Mouse (Mus musculus) hindbrain, embryonic 13.5 days (tissue): ENCODE data around the gene Crb2. TPM values are rescaled to one million over a fixed set of nuclear protein-coding genes. Genes with fewer than 3 reads are reported as not detected.
A peak's percentile ranks its signal among the peaks of the same experiment; 100 is the strongest.

Source experiments
- ATAC-seq: fragments of 200-750 bp; cut with Nextera tagmentation; 2 replicates; pipeline ENCODE4 v1.8.0; 2017; ENCODE audit warnings: moderate TSS enrichment; ENCODE audit not compliant: low FRiP score
- H3K27ac ChIP-seq: fragments of 300-500 bp; sonication (generic); 2 replicates; pipeline ENCODE4 v1.5.1; 2015; ENCODE audit warnings: inconsistent platforms, mild to moderate bottlenecking, moderate library complexity
- H3K27me3 ChIP-seq: fragments of 300-500 bp; sonication (generic); 2 replicates; pipeline ENCODE4 v1.6.1; 2015; ENCODE audit warnings: mild to moderate bottlenecking, inconsistent platforms
- H3K36me3 ChIP-seq: fragments of 300-500 bp; sonication (generic); 2 replicates; pipeline ENCODE4 v1.6.1; 2015; ENCODE audit warnings: mild to moderate bottlenecking, inconsistent platforms
- H3K4me1 ChIP-seq: fragments of 300-500 bp; sonication (generic); replicated peaks from 2 replicates; pipeline ENCODE4 v1.6.1; 2015; ENCODE audit warnings: inconsistent platforms
- H3K4me2 ChIP-seq: fragments of 300-500 bp; sonication (generic); 2 replicates; pipeline ENCODE4 v1.6.1; 2015; ENCODE audit warnings: inconsistent platforms, mild to moderate bottlenecking, moderate library complexity
- H3K4me3 ChIP-seq: fragments of 300-500 bp; sonication (generic); 2 replicates; pipeline ENCODE4 v1.5.1; 2015; ENCODE audit warnings: mild to moderate bottlenecking, inconsistent platforms
- H3K9ac ChIP-seq: fragments of 300-500 bp; sonication (generic); 2 replicates; pipeline ENCODE4 v1.6.1; 2015; ENCODE audit warnings: mild to moderate bottlenecking, inconsistent platforms
- H3K9me3 ChIP-seq: fragments of 300-500 bp; sonication (generic); 2 replicates; pipeline ENCODE4 v1.6.1; 2016; ENCODE audit warnings: inconsistent platforms
- WGBS: fragments of 180-500 bp; shearing (Covaris S2); methylation state at CpG from one replicate; pipeline ENCODE4 v1.1.7; 2015; 5-methylcytosine and 5-hydroxymethylcytosine counted together
- polyA plus RNA-seq: library from polyadenylated mRNA; unstranded; fragments of >200 nt; fragmentation: Nextera tagmentation; extraction: Ambion mirVana; gene quantifications from 2 replicates; pipeline ENCODE4 v1.2.1, GENCODE M21; 2015

Gene Crb2
- polyA plus RNA-seq, 1 experiment from 2014 or later = 7.5 TPM

DNA sequence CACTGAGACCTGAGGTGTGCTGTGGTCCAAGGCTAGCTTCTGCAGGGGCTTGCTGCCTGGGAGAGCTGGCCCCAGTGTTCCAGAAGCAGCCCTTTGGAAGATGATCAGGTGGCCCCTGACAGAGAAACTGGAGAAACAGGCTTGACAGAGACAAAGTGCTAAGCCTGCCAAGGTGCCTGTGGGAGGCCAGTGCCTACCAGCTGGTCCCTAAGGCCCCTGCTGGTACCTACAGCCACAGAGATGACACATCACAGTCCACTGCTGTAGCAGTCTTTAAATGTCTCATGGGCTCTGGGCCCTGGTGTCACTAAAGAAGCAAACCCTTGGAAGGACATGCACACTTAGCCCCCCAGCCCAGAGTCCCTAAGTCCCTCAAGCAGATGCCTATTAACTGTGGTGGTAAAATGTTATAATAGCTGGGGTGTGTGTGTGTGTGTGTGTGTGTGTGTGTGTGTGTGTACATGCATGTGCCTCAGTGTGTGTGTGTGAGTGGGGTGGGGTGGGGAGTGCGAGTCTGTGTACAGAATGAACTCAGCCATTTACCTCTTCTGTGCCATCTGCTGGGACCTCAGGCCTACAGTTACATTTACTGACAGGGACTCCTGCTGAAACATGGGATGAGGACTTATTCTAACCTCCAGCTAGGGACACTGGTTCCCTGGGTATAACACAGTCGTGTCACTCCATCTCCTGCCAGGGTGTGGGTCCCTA lies 19.7 kb upstream of the Crb2 start:
- H3K9ac ChIP-seq = no peak overlapping the region
- no peak overlapping the region for H3K4me3 ChIP-seq
- WGBS = 81% methylated on average over 2 of the region's 2 CpGs
- peaks cover 29% of the 10 kb centered on the region for H3K4me1 ChIP-seq
- H3K27me3 ChIP-seq = peaks cover 4% of the 10 kb centered on the region; the same call in 1 of the 2 replicates
- no peaks in the 10 kb centered on the region for H3K36me3 ChIP-seq
- ATAC-seq = no peak
- H3K9me3 ChIP-seq = no peaks in the 10 kb centered on the region
- no peak overlapping the region for H3K27ac ChIP-seq
- no peak overlapping the region for H3K4me2 ChIP-seq

DNA sequence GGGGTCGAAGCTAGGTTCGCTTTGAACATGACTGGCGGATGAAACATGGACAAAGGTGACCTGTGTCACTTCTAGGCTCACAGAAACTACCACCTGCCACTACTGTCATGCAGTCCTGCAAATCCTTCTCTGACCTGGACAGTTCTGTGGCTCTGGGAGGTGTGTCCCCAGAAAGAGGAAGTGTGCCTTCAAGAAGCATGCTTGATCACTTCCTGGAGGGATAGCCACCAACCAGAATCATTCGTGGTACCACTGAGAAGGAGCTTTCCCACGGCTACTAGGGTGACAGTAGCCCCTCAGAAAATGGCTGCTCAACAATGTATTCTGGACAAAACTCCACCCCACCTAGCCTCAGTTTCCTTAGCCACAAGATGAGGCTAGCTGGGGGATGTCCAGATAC lies 19.0 kb upstream of the Crb2 start:
- no peak overlapping the region for H3K4me3 ChIP-seq
- 87% methylated on average over 5 of the region's 5 CpGs for WGBS
- no peak for ATAC-seq
- H3K9me3 ChIP-seq = no peaks in the 10 kb centered on the region
- no peak overlapping the region for H3K27ac ChIP-seq
- no peaks in the 10 kb centered on the region for H3K36me3 ChIP-seq
- H3K9ac ChIP-seq = no peak overlapping the region
- peaks cover 29% of the 10 kb centered on the region for H3K4me1 ChIP-seq
- no peak overlapping the region for H3K4me2 ChIP-seq
- H3K27me3 ChIP-seq = peaks cover 6% of the 10 kb centered on the region; the same call in 1 of the 2 replicates

GRCm38 (mm10) chr2:37757784-37758183 lies 18.3 kb upstream of the Crb2 start:
- Histone ChIP-seq H3K4me3 (no peak overlapping the region), H3K36me3 (no peaks in the 10 kb centered on the region), H3K4me1 (peaks cover 29% of the 10 kb centered on the region), H3K9me3 (no peaks in the 10 kb centered on the region), H3K4me2 (no peak overlapping the region), H3K27me3 (peaks cover 13% of the 10 kb centered on the region; the same call in 1 of the 2 replicates), H3K9ac (peak overlapping the region; percentile 58; the same call in 1 of the 2 replicates), H3K27ac (peak overlapping the region; percentile 63)
- ATAC-seq = 0 out of 2 replicates have a peak, but pooled peaks have one; percentile 6
- 82% methylated on average over 4 of the region's 4 CpGs for WGBS

GRCm38 (mm10) chr2:37758343-37759015 lies 17.6 kb upstream of the Crb2 start:
- 5% methylated on average over 21 of the region's 21 CpGs for WGBS

GRCm38 (mm10) chr2:37760633-37761032 lies 15.4 kb upstream of the Crb2 start:
- no peak overlapping the region for H3K4me3 ChIP-seq
- no peak overlapping the region for H3K9ac ChIP-seq
- H3K4me1 ChIP-seq = peaks cover 37% of the 10 kb centered on the region
- no peak overlapping the region for H3K27ac ChIP-seq
- 26% methylated on average over 6 of the region's 6 CpGs for WGBS
- H3K4me2 ChIP-seq = no peak overlapping the region
- H3K36me3 ChIP-seq = no peaks in the 10 kb centered on the region
- H3K27me3 ChIP-seq = peaks cover 13% of the 10 kb centered on the region
- no peaks in the 10 kb centered on the region for H3K9me3 ChIP-seq
- no peak for ATAC-seq

More at GRCm38 (mm10) chr2:37758343-37759015, 17.6 kb upstream of the Crb2 start:
- ATAC-seq = peak; percentile 63; the same call in 1 of the 2 replicates
- Histone ChIP-seq H3K9me3 (no peaks in the 10 kb centered on the region), H3K27me3 (peaks cover 13% of the 10 kb centered on the region; the same call in 1 of the 2 replicates), H3K4me2 (peak overlapping the region; percentile 25; the same call in 1 of the 2 replicates), H3K4me1 (peaks cover 29% of the 10 kb centered on the region), H3K9ac (peak overlapping the region; percentile 58), H3K27ac (peak overlapping the region; percentile 63), H3K36me3 (no peaks in the 10 kb centered on the region), H3K4me3 (no peak overlapping the region)

- H3K36me3 ChIP-seq = no peaks in the 10 kb centered on the region
- H3K27ac ChIP-seq = no peak overlapping the region
- H3K4me3 ChIP-seq = no peak overlapping the region
- H3K9ac ChIP-seq = no peak overlapping the region
- peaks cover 18% of the 10 kb centered on the region for H3K27me3 ChIP-seq
- 24% methylated on average over 3 of the region's 3 CpGs for WGBS
- no peaks in the 10 kb centered on the region for H3K9me3 ChIP-seq
- H3K4me2 ChIP-seq = no peak overlapping the region
- peaks cover 50% of the 10 kb centered on the region for H3K4me1 ChIP-seq
- ATAC-seq = no peak
Measured at GRCm38 (mm10) chr2:37763638-37764037, 12.4 kb upstream of the Crb2 start.

DNA sequence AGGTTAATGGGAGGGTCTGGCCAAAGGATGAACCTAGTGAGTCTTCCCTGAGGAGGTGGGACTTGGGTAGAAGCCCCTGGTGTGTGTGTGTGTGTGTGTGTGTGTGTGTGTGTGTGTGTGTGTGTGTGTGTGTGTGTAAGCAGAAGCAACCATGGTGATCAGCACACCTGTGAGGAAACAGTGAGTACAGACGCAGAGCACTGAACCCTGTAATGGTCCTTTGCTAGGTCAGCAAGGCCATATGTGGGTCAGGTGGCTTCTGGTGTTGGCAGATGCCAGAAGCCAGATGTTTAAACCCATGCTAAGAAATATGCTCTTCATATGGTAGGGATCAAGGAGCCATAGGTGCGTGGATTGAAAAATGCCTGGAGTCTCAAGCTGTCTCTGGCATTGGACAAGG lies 11.5 kb upstream of the Crb2 start:
- H3K9me3 ChIP-seq = no peaks in the 10 kb centered on the region
- no peaks in the 10 kb centered on the region for H3K36me3 ChIP-seq
- no peak for ATAC-seq
- peaks cover 50% of the 10 kb centered on the region for H3K4me1 ChIP-seq
- H3K4me3 ChIP-seq = no peak overlapping the region
- 92% methylated on average over 2 of the region's 2 CpGs for WGBS
- no peak overlapping the region for H3K27ac ChIP-seq
- H3K4me2 ChIP-seq = no peak overlapping the region
- no peak overlapping the region for H3K9ac ChIP-seq
- peaks cover 18% of the 10 kb centered on the region for H3K27me3 ChIP-seq

GRCm38 (mm10) chr2:37765082-37765483 lies 11.0 kb upstream of the Crb2 start:
- no peak for ATAC-seq
- H3K9ac ChIP-seq = peak overlapping the region; percentile 53; the same call in 1 of the 2 replicates
- H3K9me3 ChIP-seq = no peaks in the 10 kb centered on the region
- peaks cover 18% of the 10 kb centered on the region for H3K27me3 ChIP-seq
- H3K27ac ChIP-seq = no peak overlapping the region
- peaks cover 50% of the 10 kb centered on the region for H3K4me1 ChIP-seq
- 20% methylated on average over 21 of the region's 21 CpGs for WGBS
- no peak overlapping the region for H3K4me3 ChIP-seq
- H3K36me3 ChIP-seq = no peaks in the 10 kb centered on the region
- H3K4me2 ChIP-seq = peak overlapping the region; percentile 13; the same call in 1 of the 2 replicates

- no peak overlapping the region for H3K4me2 ChIP-seq
- no peak overlapping the region for H3K9ac ChIP-seq
- peaks cover 14% of the 10 kb centered on the region; the same call in 1 of the 2 replicates for H3K27me3 ChIP-seq
- peaks cover 47% of the 10 kb centered on the region for H3K4me1 ChIP-seq
- H3K9me3 ChIP-seq = no peaks in the 10 kb centered on the region
- no peak overlapping the region for H3K4me3 ChIP-seq
- no peak overlapping the region for H3K27ac ChIP-seq
- 0 out of 2 replicates have a peak, but pooled peaks have one; percentile 12 for ATAC-seq
- WGBS = 40% methylated on average over 10 of the region's 11 CpGs
- no peaks in the 10 kb centered on the region for H3K36me3 ChIP-seq
Measured at GRCm38 (mm10) chr2:37766027-37766761, 9.9 kb upstream of the Crb2 start.

DNA sequence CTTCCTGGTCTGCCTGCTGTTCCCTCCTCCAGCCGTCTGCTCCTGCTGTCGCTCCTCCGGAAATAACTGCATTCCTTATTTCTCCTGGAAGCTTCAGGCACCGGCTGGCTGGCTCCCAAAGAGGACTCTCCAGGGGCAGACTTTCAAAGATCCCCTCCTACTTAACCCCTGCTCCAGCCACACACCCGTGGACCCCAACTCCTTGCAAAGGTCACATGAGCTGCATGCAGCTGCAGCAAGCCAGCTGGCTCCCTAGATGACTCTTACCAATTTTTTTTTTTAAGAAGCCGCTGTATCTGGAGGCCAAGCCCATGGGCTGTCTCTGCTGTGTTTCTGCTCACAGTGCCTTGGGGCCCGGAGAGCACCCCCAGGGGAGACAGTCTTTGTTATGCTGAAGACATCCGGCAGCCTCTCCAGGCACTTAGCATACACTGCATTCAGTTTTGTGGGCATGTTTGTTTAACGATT lies 8.9 kb upstream of the Crb2 start:
- 3% methylated on average over 9 of the region's 9 CpGs for WGBS
- Histone ChIP-seq H3K27me3 (peaks cover 10% of the 10 kb centered on the region; the same call in 1 of the 2 replicates), H3K4me3 (no peak overlapping the region), H3K27ac (no peak overlapping the region; the same call in 1 of the 2 replicates), H3K9ac (no peak overlapping the region; the same call in 1 of the 2 replicates), H3K36me3 (no peaks in the 10 kb centered on the region), H3K4me1 (peaks cover 52% of the 10 kb centered on the region), H3K9me3 (no peaks in the 10 kb centered on the region), H3K4me2 (0 out of 2 replicates have a peak overlapping the region, but pooled peaks have one; percentile 6)
- ATAC-seq = no peak

DNA sequence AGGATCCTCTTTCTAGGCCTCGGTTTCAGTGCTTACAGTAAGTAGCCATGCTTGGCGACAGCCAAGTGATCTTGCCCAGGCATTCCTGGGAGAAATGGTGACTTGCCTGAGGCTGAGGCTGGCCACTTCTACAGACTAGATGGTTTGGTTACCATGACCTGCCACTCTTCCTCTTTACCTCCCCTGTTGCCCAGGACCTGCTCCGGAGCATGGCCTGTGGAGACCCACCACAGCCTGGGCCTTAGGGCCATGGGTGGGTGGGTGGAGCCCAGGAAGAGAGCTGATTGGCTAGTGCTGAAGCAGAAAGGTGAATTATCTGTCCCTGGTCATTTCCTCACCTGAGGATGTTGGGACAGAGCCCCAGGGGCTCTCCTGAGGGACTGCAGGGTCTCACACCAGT lies 8.3 kb upstream of the Crb2 start:
- no peaks in the 10 kb centered on the region for H3K9me3 ChIP-seq
- H3K4me1 ChIP-seq = peaks cover 52% of the 10 kb centered on the region
- peaks cover 5% of the 10 kb centered on the region; the same call in 1 of the 2 replicates for H3K27me3 ChIP-seq
- H3K9ac ChIP-seq = no peak overlapping the region
- 50% methylated on average over 3 of the region's 3 CpGs for WGBS
- H3K4me2 ChIP-seq = no peak overlapping the region
- ATAC-seq = no peak
- H3K36me3 ChIP-seq = no peaks in the 10 kb centered on the region
- no peak overlapping the region for H3K27ac ChIP-seq
- no peak overlapping the region for H3K4me3 ChIP-seq

GRCm38 (mm10) chr2:37768903-37769302 lies 7.1 kb upstream of the Crb2 start:
- Histone ChIP-seq H3K27ac (peak overlapping the region; percentile 55), H3K9ac (peak overlapping the region; percentile 35; the same call in 1 of the 2 replicates), H3K4me1 (peaks cover 49% of the 10 kb centered on the region), H3K36me3 (no peaks in the 10 kb centered on the region), H3K9me3 (no peaks in the 10 kb centered on the region), H3K4me3 (no peak overlapping the region), H3K27me3 (peaks cover 5% of the 10 kb centered on the region; the same call in 1 of the 2 replicates), H3K4me2 (no peak overlapping the region)
- ATAC-seq = peak; percentile 21; the same call in 1 of the 2 replicates
- 31% methylated on average over 2 of the region's 2 CpGs for WGBS
